Mouse (Mus musculus) brain, embryonic 14.5 days (tissue): ENCODE measurements around the gene Sgk1.

ENCODE experiments used
- CTCF ChIP-seq: fragments of 200-500 bp; IDR thresholded peaks from 2 replicates; pipeline ENCODE4 v1.5.1; 2012; ENCODE audit warnings: inconsistent platforms, mild to moderate bottlenecking, moderate library complexity, borderline replicate concordance; ENCODE audit not compliant: insufficient read depth, insufficient read length; ENCODE audit errors: extremely low read depth
- POLR2A ChIP-seq: fragments of 200-500 bp; IDR thresholded peaks from 2 replicates; pipeline ENCODE4 v1.6.1; 2012; ENCODE audit warnings: mild to moderate bottlenecking, inconsistent platforms, borderline replicate concordance; ENCODE audit not compliant: poor library complexity, insufficient read depth, insufficient read length, severe bottlenecking; ENCODE audit errors: extremely low read depth

- no peak for TF ChIP-seq CTCF
- no peak for TF ChIP-seq POLR2A
These were observed 50.8 kb downstream of the Sgk1 start for GRCm38 (mm10) chr10:21932791-21933190.
